Mouse (Mus musculus): Measurements from ENCODE around the gene Dusp13.

The Dusp13 gene

DNA sequence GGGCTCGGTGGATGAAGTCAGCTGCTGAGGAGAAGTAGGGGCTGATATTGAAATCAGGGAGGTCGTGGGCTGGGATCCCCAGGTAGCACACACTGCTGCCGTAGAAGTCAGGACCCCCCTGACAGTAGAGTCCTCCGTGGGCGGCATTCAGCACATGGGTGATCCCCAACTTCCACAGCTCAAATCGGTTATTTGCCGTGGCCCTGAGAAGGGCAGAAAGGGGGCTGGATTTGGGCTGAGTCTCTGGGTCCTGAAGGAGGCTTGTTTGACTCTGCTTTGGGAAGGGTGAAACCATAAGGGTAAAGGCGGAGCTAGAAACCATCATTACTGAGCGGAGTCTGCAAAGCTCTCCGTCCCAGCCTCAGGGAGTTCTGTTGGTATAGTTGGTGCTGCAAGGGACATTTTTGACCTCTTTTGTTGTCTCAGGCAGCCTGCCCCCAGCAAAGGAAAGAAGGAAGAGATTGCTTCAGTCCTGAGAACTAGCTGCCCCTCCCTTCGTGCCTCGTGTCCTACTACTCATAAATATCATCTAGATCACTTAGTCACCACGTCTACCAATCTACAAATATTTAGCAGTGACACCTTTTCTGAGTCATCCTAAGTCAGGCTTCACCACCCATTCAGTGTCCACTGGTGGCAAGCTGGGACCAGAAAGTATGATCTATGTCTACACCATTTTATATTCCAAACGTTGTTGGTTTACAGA, 3.4 kb downstream of the Dusp13 start:
- no peak for DNase-seq (ENCODE audit: low spot score in 2 of 2)

GRCm38 (mm10) chr14:21746846-21747245, 4.1 kb downstream of the Dusp13 start:
- no peak for DNase-seq (ENCODE audit: low spot score in 2 of 2)

DNA sequence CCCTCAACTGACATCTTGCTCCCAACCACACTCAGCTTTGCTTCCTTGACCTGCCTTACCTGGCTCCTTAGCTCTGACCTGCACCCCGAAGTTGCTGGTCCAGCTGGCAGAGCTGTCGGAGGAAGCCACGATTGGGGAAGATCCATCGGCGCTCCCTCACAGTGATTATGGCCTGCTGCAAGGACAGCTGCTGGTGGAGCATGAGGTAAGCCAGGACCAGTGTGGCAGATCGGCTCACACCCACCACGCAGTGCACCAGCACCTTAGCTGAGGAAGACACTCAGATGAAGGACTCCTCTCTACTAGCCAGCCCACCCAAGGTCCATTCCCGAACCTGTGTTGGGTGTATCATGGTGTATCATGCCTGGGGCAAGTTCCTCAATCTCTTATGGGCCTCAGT, 4.7 kb downstream of the Dusp13 start:
- no peak for DNase-seq (ENCODE audit: low spot score in 2 of 2)

- DNase-seq (ENCODE audit: low spot score in 2 of 2): no peak
Measured at GRCm38 (mm10) chr14:21745149-21745548, 5.8 kb downstream of the Dusp13 start.

GRCm38 (mm10) chr14:21744169-21744568, 6.8 kb downstream of the Dusp13 start:
- no peak for DNase-seq (ENCODE audit: low spot score in 2 of 2)

- no peak for DNase-seq (ENCODE audit: low spot score in 2 of 2)
Measured at GRCm38 (mm10) chr14:21742441-21742840, 8.5 kb downstream of the Dusp13 start.

GRCm38 (mm10) chr14:21741786-21742185, 9.2 kb downstream of the Dusp13 start:
- peak; percentile 63 to 83 for DNase-seq (ENCODE audit: low spot score in 2 of 2)

GRCm38 (mm10) chr14:21741314-21741713, 9.7 kb downstream of the Dusp13 start:
- no peak for DNase-seq (ENCODE audit: low spot score in 2 of 2)

DNA sequence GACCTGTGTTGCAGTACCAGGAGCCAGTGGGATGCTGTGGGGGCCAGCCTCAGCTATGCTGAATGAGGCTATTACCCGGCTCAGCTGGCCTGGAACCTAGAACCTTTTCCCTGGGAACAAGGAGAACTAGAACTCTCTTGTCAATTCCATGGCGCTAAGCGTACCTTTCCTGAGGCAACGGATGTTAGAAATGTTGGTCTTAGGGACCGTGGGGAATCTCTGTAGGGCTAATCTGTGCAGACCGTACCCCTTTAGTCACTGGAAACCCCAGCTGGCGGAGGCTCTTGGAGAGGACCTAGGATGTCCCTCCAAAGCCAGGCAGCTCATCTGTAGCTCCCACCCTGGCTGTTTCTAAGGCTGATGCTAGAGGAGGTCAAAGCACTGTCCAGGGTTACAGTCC, 10.6 kb downstream of the Dusp13 start:
- no peak for DNase-seq (ENCODE audit: low spot score in 2 of 2)

- no peak for DNase-seq (ENCODE audit: low spot score in 2 of 2)
Measured at GRCm38 (mm10) chr14:21733131-21733905, 17.7 kb downstream of the Dusp13 start.

DNA sequence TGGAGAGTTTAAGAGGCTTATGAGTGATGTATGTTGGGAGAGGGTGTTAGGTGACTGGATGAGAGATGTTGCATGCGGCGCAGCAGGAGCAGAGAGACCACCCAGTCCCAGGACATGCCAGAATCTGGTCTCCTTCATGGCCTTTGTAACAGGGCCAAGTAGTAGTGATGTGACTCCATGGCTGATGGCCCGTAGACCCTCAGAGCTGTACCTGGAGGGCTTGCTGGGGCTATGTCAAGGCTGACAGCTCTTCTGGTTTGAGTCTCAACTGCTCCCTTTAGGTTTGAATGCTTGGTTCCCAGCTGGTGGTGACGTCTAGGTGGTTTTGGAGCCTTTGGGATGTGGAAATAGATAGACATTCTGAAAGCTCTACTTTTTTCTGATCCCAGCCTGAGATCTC, 21.0 kb downstream of the Dusp13 start:
- no peak for DNase-seq (ENCODE audit: low spot score in 2 of 2)

- DNase-seq (ENCODE audit: low spot score in 2 of 2): no peak
Measured at GRCm38 (mm10) chr14:21729031-21729732, 21.8 kb downstream of the Dusp13 start.

DNA sequence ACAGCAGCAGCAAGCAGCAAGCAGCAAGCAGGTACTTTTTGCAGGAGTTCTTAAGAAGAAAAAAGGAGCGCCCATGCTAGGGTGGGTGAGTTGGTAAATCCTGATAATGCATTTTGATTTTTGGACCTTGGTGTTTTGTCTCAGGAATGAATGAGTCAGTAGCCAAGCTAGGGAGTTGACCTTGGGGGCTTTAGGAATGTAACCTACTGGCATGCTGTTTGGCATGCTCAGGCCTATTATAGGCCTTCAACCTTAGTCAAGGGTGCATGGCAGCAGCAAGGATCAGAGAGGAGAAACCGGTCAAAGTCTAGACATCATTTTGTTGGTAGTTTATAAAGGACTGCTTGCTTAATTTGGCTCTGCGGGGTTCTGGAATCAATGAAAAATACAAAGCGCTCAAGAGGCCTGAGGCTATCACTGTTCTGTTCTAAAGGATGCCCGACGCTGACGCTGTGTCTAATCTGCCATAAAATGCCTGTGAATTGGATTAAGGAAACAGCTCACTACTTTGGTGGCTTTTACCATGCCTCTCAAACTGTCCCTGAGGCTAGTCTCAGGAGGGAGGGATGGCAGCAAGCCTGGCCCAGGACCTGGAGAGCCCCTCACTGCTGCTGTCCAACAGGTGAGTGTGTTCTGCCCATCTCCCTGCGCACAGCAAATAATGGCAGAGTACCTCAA, 28.8 kb downstream of the Dusp13 start:
- DNase-seq (ENCODE audit: low spot score in 2 of 2): no peak

DNA sequence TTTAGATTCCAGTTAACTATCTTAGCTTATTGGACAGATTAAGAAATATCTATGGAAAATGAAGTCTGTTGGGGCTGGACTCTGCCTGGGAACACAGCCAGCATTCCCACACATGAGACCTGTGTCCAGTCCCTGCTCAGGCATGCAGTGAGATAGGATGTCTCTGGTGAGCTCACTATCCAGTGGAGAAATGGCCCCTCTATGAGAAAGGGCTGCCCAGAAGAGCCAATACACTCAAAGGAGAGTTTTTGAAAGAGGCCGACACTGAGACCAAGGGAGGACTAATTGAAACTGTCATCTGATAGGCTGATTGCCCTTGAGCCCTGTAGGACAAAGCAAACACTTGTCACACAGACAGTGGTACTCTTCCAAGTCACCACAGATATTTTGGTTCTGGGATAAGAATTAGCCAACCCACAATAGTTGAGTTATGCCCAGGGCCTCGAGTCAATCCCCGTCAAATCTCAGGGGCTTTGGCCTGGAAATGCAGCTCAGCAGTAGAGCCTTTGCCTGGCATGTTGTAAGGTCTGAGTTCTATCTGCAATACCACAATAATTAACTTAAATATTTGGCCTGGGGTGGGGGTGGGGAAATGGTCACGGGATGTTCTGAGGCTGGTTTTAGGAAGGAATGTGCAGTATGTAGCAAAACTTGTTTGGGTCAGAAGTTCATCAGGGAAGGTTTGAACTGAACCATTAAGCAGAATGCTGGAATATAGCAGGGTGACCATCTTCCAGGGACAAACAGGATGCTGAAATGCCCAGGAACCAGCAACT, 30.4 kb downstream of the Dusp13 start:
- no peak for DNase-seq (ENCODE audit: low spot score in 2 of 2)

DNA sequence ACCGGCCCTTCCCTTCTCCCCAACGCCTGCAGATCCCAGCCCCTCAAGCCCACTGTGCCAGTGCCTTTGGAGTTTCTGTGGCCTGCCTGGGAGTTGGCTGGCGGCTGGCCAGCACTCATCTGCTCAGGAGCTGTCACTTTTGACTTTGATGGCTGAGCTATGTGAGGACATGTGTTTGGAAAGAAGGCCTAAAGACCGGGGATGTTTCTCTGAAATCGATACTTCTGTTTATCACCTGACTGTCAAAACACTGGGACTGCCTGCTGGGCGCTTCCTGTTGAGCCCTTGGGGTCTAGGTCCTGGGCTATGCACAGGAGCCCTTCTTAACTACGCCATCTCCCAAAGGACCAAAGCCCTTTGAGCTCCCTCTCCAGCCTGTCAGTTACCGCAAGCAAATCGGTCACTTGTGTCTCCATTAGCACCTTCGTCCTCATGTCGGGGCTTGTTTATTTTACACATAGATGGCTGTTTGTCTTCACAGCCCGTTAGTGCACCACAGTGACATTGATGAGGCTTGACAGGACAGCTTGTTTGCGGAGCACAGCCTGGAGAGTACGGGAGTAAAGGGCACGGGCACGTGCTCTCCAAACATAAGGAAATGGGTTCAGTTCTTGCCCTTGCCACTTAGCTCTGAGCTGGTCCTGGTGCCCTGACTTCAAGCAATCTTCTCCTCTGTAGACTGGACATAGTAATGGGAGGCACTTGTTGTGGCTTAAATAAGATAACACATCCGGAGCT, 31.2 kb downstream of the Dusp13 start:
- no peak for DNase-seq (ENCODE audit: low spot score in 2 of 2)

DNA sequence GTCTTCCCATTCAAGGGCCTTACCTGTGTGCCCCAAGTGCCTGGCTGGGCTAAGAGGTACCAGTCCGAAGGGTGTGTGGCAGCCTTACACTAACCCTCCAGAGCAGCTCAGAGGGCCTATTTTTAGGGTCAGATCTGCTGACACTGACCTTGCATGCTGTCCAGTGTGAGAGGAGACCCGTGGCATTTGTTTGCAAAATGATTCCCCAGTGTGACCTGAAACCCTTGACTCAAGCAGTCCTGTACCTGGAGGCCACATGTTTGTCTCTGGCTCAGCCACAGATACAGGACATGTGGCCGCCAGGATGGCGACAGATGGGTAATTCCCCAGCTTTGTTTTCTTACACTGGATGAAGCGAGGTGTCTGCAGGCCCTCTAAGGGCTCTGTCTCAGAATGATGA, 36.5 kb downstream of the Dusp13 start, which contains the start of gene Dupd1:
Gene Dupd1 (minus strand): TSS at position 91 of the 400 bp plus-strand sequence.
- DNase-seq (ENCODE audit: low spot score in 2 of 2): no peak

DNA sequence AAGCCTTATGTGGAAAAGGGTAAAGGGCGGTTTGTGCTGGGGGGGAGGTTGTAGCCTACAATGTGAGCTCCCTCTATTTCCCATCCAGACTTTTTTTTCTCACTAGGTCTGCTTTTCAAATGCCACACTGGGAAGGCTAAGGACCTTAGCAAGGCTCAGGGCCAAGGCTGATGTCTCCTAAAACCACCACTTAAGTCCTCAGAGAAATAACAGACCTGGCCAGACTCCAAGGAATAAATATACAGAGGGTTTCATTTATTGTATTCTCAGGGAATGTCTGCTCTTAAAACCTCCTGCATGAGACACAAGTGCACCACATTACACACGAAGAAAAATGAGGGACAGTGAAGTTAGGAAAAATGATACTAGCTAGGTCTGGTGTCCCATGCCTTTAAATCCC, 39.8 kb downstream of the Dusp13 start:
- no peak for DNase-seq (ENCODE audit: low spot score in 2 of 2)

DNA sequence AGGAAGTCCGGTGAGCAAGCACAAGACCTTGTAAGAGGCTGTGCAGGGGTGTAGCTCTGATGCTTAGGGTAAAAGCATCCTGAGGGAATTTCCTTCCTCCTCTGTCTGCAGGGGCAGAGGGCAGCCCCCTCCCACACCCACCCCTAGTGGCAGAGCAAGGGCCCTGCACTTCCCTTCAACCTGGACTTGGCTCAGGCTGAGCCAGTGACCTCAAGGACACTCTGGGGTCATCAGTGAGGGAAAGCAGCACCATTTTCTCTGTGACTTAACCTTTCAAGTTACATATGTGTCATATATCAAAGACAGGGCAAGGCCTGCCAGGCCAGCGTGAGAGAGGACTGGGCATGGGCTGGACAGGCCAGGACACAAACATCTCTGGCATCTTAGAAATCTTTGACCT, 41.4 kb downstream of the Dusp13 start:
- no peak for DNase-seq (ENCODE audit: low spot score in 2 of 2)

DNA sequence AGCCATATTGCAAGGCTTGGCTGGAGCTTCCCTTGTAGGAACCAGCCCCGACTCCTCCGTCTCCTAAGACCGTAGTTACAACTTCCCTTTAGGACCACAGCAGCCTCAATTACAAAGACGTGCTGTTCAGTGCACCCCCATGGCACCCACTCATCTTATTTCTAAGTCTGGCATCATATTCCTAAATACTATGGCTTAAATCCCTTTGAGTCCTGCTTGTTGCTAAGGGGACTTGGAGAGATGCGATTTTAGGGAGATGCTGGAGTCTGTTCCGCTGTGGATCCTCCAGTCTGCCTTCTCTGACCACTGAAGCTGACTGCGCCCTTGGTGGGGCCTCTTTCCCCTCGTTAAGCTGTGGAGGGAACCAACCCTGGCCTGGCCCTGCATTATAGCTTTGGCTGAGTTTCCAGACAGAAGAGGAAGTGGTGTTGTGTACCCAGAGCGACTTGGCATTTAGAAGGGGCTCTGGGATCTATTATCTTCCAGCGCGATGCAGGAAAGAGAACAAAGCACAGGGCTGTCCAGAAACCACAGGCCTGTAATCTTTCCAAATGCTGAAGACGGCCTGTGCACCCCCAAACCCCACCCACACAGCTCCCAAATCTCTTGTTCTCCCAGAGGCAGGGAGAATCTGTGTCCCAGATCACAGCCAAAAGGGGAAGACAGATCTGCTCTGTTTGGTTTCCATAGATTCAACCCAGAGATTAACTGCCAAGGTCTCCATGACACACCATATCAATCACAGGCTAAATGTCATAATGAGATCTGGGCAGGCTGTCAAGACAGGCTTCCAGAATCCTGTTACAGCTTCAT, 44.0 kb downstream of the Dusp13 start:
- DNase-seq (ENCODE audit: low spot score in 2 of 2): peak; percentile 50 to 54

DNA sequence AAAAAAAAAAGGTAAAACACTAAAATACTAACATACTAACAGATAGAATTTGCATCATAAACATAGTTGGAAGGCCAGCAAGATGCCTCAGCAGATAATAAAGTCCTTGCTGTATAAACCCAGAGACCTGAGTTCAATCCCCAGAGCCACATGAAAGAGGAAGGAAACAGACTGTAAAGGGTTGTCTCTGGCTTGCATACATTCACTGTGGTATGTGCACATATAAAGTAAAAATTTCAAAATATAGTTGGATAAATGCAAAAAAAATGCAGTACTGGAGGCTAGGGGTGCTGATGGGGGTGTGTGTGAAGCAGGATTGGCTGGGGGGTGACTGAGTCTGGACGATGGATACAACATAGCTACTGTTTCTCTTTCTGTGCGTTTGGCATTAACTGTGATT, 45.5 kb downstream of the Dusp13 start:
- DNase-seq (ENCODE audit: low spot score in 2 of 2): no peak
